Comparison of ENCODE assay signal across 23 mouse cellular contexts in genomic region chr19:57890954-57891353, GRCm38 (mm10).
A peak's percentile ranks its signal among the peaks of the same experiment; 100 is the strongest.
DNase-seq lines count a peak whose midpoint lies in the region; ATAC-seq lines count a peak whose summit lies in the region.
"Had no signal": no experiment of that assay in that cellular context is flagged by ENCODE, and none has a peak within 500 bp of the region (broad histone marks: within the 10 kb centered on the region; RNA-seq: fewer than 3 reads in every experiment).

No protein-coding gene starts in this region.

- ATAC-seq in hindbrain, embryonic 12.5 days (ENCODE audit: low FRiP score) = no peak
- ATAC-seq: activated CD4-positive, CD25-positive, alpha-beta regulatory T cell, adult 4 months; forebrain, postnatal 0 days; hindbrain, embryonic 16.5 days; liver, postnatal 0 days had no signal

- peak overlapping the region; percentile 37 for H3K27ac ChIP-seq in hindbrain, embryonic 10.5 days
- no peak overlapping the region for H3K27ac ChIP-seq in hindbrain, embryonic 12.5 days
- H3K27ac ChIP-seq: gastrocnemius, adult 2 months; limb, embryonic 15.5 days had no signal

- peak; percentile 21 for DNase-seq in hindbrain, embryonic 10.5 days (ENCODE audit: low spot score)
- peak; percentile 75 for DNase-seq in ES-CJ7 (ENCODE audit: low read depth, low spot score)
- DNase-seq in Muller cell, postnatal 12 days (ENCODE audit: inconsistent ontology term) = peak; percentile 45
- DNase-seq in mesoderm, embryonic 11.5 days (ENCODE audit: low read depth, low spot score) = peak; percentile 49
- DNase-seq in kidney, adult 9 months = no peak
- DNase-seq in natural killer cell, adult 2 months (ENCODE audit: low spot score in 2 of 2) = no peak
- DNase-seq: adrenal gland, postnatal 36 days; cerebellum, adult 8-10 months; forebrain, postnatal 0 days; gastrocnemius, adult 2 months; heart, adult 18-20 months; kidney, adult 2 months; kidney, postnatal 25 days; liver, postnatal 0 days; lung, postnatal 14 days; spleen, adult 18-20 months; thymus, postnatal 36 days had no signal

- H3K4me1 ChIP-seq in hindbrain, embryonic 10.5 days (replicated peaks) = peaks cover 13% of the 10 kb centered on the region
- peaks cover 7% of the 10 kb centered on the region for H3K4me1 ChIP-seq in hindbrain, embryonic 12.5 days
- H3K4me1 ChIP-seq: limb, embryonic 15.5 days; megakaryocyte, embryonic 14.5 days had no signal

- no peaks in the 10 kb centered on the region for H3K9me3 ChIP-seq in hindbrain, embryonic 10.5 days
- no peaks in the 10 kb centered on the region for H3K9me3 ChIP-seq in hindbrain, embryonic 12.5 days (replicated peaks)
- H3K9me3 ChIP-seq: limb, embryonic 15.5 days; megakaryocyte, embryonic 14.5 days had no signal

- H3K36me3 ChIP-seq in hindbrain, embryonic 10.5 days = no peaks in the 10 kb centered on the region
- no peaks in the 10 kb centered on the region for H3K36me3 ChIP-seq in hindbrain, embryonic 12.5 days
- H3K36me3 ChIP-seq: limb, embryonic 15.5 days had no signal

- H3K9ac ChIP-seq in hindbrain, embryonic 12.5 days = no peak overlapping the region
- H3K9ac ChIP-seq: forebrain, postnatal 0 days; limb, embryonic 15.5 days; liver, postnatal 0 days had no signal

- H3K27me3 ChIP-seq in hindbrain, embryonic 10.5 days (ENCODE audit: insufficient read depth, poor library complexity, severe bottlenecking) = no peaks in the 10 kb centered on the region
- H3K27me3 ChIP-seq in hindbrain, embryonic 12.5 days = no peaks in the 10 kb centered on the region
- H3K27me3 ChIP-seq: limb, embryonic 15.5 days; megakaryocyte, embryonic 14.5 days had no signal

- no peak overlapping the region for H3K4me3 ChIP-seq in hindbrain, embryonic 10.5 days
- H3K4me3 ChIP-seq in hindbrain, embryonic 12.5 days = no peak overlapping the region
- H3K4me3 ChIP-seq: erythroblast, embryonic 14.5 days; gastrocnemius, adult 2 months; limb, embryonic 15.5 days; megakaryocyte, embryonic 14.5 days had no signal

- WGBS in hindbrain, embryonic 10.5 days = 29% methylated on average over 3 of the region's 3 CpGs
- 35% methylated on average over 3 of the region's 3 CpGs for WGBS in hindbrain, embryonic 12.5 days

- no peak overlapping the region for H3K4me2 ChIP-seq in hindbrain, embryonic 12.5 days (replicated peaks)
- H3K4me2 ChIP-seq: limb, embryonic 15.5 days had no signal

Comparison
In these comparisons a context has a peak if more than half of its experiments do, and no peak if none do; other contexts are left out.
1. DNase-seq: peak in hindbrain, embryonic 10.5 days (single experiment), ES-CJ7 (single experiment), Muller cell, postnatal 12 days (single experiment) and mesoderm, embryonic 11.5 days (single experiment); none in kidney, adult 9 months (single experiment) and natural killer cell, adult 2 months (0 of 2).